Mouse (Mus musculus) forebrain, embryonic 16.5 days (tissue): Measurements from ENCODE around the gene Slc15a1. TPM values are rescaled to one million over a fixed set of nuclear protein-coding genes. Genes with fewer than 3 reads are reported as not detected.

Experiments
- ATAC-seq: fragments of 200-750 bp; cut with Nextera tagmentation; 2 replicates; pipeline ENCODE4 v1.8.0; 2017; ENCODE audit warnings: mild to moderate bottlenecking, moderate library complexity
- H3K27ac ChIP-seq: fragments of 300-500 bp; sonication (generic); 2 replicates; pipeline ENCODE4 v1.5.1; 2014; ENCODE audit warnings: low read length, control low read depth
- H3K27me3 ChIP-seq: fragments of 300-500 bp; sonication (generic); replicated peaks from 2 replicates; pipeline ENCODE4 v1.6.1; 2014; ENCODE audit warnings: low read length; ENCODE audit not compliant: control insufficient read depth, insufficient read depth
- H3K36me3 ChIP-seq: fragments of 300-500 bp; sonication (generic); 2 replicates; pipeline ENCODE4 v1.6.1; 2014; ENCODE audit not compliant: control insufficient read depth, insufficient read depth
- H3K4me1 ChIP-seq: fragments of 300-500 bp; sonication (generic); replicated peaks from 2 replicates; pipeline ENCODE4 v1.6.1; 2014; ENCODE audit warnings: low read length; ENCODE audit not compliant: control insufficient read depth, insufficient read depth
- H3K4me2 ChIP-seq: fragments of 300-500 bp; sonication (generic); 2 replicates; pipeline ENCODE4 v1.6.1; 2014; ENCODE audit warnings: mild to moderate bottlenecking, low read length, control low read depth
- H3K4me3 ChIP-seq: fragments of 300-500 bp; sonication (generic); replicated peaks from 2 replicates; pipeline ENCODE4 v1.5.1; 2014; ENCODE audit warnings: mild to moderate bottlenecking, low read length, control low read depth
- H3K9ac ChIP-seq: fragments of 300-500 bp; sonication (generic); replicated peaks from 2 replicates; pipeline ENCODE4 v1.6.1; 2014; ENCODE audit warnings: low read depth, low read length, control low read depth
- H3K9me3 ChIP-seq: fragments of 300-500 bp; sonication (generic); 2 replicates; pipeline ENCODE4 v1.6.1; 2016; ENCODE audit warnings: low read length; ENCODE audit not compliant: control insufficient read depth
- WGBS: fragments of 180-500 bp; shearing (Covaris S2); extraction: QIAGEN DNeasy Blood & Tissue Kit; methylation state at CpG from one replicate; pipeline ENCODE4 v1.1.7; 2014; 5-methylcytosine and 5-hydroxymethylcytosine counted together
- polyA plus RNA-seq: library from polyadenylated mRNA; unstranded; fragments of >200 nt; fragmentation: Nextera tagmentation; extraction: Ambion mirVana; gene quantifications from 2 replicates; pipeline ENCODE4 v1.2.1, GENCODE M21; 2015

The Slc15a1 gene
- polyA plus RNA-seq, 1 experiment from 2014 or later = not detected

DNA sequence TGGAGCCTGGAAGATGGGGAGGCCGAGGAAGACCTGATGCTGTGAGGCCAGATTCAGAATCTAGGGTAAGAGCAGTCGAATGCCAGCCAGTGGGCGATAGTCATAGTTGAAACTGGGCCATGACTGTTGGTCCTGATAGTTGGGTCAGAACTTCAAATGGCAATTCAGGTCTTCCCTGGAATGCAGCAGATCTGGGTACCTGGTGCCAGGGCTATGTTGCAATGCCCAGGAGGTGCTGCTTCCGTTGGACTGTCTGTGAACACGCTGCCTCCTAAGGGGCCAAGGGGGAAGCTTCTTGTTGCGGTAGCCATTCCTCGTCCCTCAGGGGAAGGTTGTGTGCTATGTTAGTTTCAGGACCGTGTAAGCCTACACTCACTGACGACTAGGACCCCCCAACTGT lies 25.8 kb upstream of the Slc15a1 start:
- 84% methylated on average over 9 of the region's 9 CpGs for WGBS

DNA sequence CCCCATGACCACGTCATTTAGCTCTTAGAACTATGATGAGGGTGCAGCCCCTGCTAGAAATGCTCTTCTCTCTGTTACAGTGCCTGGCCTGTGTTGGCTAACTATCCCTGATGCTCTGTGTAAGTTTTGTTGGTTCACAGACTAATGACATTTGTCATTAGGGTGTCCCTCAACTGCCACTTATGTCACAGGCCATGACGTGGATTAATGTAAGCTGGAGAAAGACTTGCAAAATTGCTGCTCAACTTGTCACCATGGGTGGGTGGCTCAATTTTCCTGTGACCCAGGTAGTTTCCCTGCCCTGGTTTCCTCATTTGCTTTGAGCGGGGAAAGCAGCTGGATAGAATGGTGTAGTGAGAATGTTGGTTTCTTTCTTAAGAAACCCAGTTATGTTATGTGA lies 22.8 kb upstream of the Slc15a1 start:
- WGBS = 82% methylated on average over 3 of the region's 3 CpGs
- no peak for ATAC-seq
- Histone ChIP-seq H3K36me3 (no peaks in the 10 kb centered on the region), H3K9me3 (no peaks in the 10 kb centered on the region), H3K27ac (no peak overlapping the region), H3K9ac (no peak overlapping the region), H3K27me3 (no peaks in the 10 kb centered on the region), H3K4me3 (no peak overlapping the region), H3K4me2 (no peak overlapping the region), H3K4me1 (no peaks in the 10 kb centered on the region)

More for the DNA sequence above, 25.8 kb upstream of the Slc15a1 start:
- no peak overlapping the region for H3K4me3 ChIP-seq
- H3K27ac ChIP-seq = no peak overlapping the region
- no peaks in the 10 kb centered on the region for H3K36me3 ChIP-seq
- no peak overlapping the region for H3K9ac ChIP-seq
- no peaks in the 10 kb centered on the region for H3K4me1 ChIP-seq
- H3K9me3 ChIP-seq = no peaks in the 10 kb centered on the region
- no peak for ATAC-seq
- H3K4me2 ChIP-seq = no peak overlapping the region
- H3K27me3 ChIP-seq = no peaks in the 10 kb centered on the region

DNA sequence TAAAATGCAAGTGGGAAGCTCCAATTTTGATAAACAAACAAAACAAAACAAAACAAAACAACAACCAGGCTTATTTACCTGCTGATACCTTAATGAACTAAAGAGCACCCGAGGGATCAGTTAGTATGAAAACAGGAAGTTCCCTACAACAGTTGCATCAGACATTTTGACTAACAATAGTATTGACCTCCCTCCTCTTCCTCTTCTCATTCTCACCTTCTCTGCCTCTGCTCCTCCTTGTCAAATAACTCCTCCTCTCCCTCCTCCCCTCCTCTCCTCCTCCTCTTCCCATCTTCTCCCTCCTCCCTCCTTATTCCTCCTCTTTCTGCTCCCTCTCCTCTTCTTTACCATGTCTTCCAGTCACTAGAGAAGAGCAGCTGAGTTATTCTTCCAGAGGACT lies 22.1 kb upstream of the Slc15a1 start:
- no peak for ATAC-seq
- no peaks in the 10 kb centered on the region for H3K9me3 ChIP-seq
- no peak overlapping the region for H3K4me2 ChIP-seq
- H3K36me3 ChIP-seq = no peaks in the 10 kb centered on the region
- H3K27ac ChIP-seq = no peak overlapping the region
- WGBS = 94% methylated on average over 1 of the region's 1 CpGs
- no peak overlapping the region for H3K9ac ChIP-seq
- no peaks in the 10 kb centered on the region for H3K4me1 ChIP-seq
- H3K27me3 ChIP-seq = no peaks in the 10 kb centered on the region
- no peak overlapping the region for H3K4me3 ChIP-seq

DNA sequence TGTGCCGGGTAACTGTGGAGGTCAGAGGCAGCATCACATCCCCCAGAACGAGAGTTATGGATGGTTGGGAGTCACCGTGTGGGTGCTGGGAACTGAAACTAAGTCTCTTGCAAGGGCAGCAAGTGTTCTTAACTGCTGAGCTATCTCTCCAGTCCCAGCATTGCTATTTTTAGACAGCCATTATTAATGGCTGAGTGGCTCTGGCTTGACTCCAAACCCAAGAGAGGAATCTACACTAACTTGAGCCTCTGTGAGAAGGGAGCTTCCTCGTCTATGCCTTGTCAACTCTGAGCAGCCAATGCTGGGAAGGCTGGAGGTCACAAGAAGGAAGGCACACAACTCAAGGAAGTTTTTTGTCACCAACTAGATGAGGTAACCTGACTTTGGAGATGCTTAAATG lies 16.7 kb upstream of the Slc15a1 start:
- no peak overlapping the region for H3K9ac ChIP-seq
- H3K36me3 ChIP-seq = no peaks in the 10 kb centered on the region
- H3K27ac ChIP-seq = no peak overlapping the region
- no peak overlapping the region for H3K4me2 ChIP-seq
- 68% methylated on average over 4 of the region's 4 CpGs for WGBS
- no peaks in the 10 kb centered on the region; the same call in 1 of the 2 replicates for H3K4me1 ChIP-seq
- H3K9me3 ChIP-seq = no peaks in the 10 kb centered on the region
- H3K27me3 ChIP-seq = no peaks in the 10 kb centered on the region
- ATAC-seq = no peak
- no peak overlapping the region for H3K4me3 ChIP-seq

DNA sequence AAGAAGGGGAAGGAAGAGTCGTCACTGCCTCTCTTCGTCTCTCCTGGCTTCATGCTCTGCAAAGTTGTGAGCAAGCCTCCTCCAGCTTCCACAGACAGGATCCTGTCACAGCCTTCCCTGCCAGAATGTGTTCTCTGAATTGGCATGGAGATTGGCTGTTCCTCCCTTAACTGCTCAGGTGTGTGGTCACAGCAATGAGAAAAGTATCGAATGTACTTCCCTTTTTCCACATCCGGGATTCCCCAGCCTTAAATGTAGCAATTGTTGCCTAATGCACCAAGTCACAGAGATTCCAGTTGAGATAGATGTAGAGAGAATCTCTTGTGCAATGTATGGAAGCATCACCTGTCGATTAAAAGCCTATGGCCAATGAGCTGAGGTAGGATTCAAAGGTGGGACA lies 11.8 kb upstream of the Slc15a1 start:
- no peak overlapping the region for H3K9ac ChIP-seq
- no peak overlapping the region for H3K4me2 ChIP-seq
- H3K27me3 ChIP-seq = no peaks in the 10 kb centered on the region
- WGBS = 90% methylated on average over 5 of the region's 5 CpGs
- no peaks in the 10 kb centered on the region for H3K36me3 ChIP-seq
- H3K9me3 ChIP-seq = no peaks in the 10 kb centered on the region
- H3K4me3 ChIP-seq = no peak overlapping the region
- ATAC-seq = no peak
- no peaks in the 10 kb centered on the region; the same call in 1 of the 2 replicates for H3K4me1 ChIP-seq
- H3K27ac ChIP-seq = no peak overlapping the region

DNA sequence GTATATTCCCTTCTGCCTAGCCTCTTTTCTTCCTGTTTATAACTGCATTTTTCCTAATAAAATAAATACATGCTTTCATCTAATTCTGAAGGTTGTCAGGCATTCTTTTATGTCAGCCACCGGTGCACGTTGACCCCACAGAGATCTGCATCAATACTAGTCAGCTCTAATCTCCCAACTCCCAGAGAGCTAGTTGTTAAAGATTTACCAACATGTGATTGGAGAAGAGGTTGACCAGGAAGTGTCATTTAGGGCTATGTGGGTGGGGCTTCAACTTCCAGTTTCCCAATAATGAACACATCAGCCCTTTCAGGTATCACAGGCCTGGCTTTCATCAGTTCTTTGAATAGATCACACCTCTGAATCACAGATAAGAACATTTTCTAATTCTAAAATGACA lies 3.9 kb upstream of the Slc15a1 start:
- ATAC-seq = no peak
- Histone ChIP-seq H3K36me3 (no peaks in the 10 kb centered on the region), H3K4me2 (no peak overlapping the region), H3K27me3 (peaks cover 13% of the 10 kb centered on the region), H3K4me3 (no peak overlapping the region), H3K27ac (no peak overlapping the region), H3K9me3 (no peaks in the 10 kb centered on the region), H3K9ac (no peak overlapping the region), H3K4me1 (no peaks in the 10 kb centered on the region)
- 78% methylated on average over 2 of the region's 2 CpGs for WGBS

DNA sequence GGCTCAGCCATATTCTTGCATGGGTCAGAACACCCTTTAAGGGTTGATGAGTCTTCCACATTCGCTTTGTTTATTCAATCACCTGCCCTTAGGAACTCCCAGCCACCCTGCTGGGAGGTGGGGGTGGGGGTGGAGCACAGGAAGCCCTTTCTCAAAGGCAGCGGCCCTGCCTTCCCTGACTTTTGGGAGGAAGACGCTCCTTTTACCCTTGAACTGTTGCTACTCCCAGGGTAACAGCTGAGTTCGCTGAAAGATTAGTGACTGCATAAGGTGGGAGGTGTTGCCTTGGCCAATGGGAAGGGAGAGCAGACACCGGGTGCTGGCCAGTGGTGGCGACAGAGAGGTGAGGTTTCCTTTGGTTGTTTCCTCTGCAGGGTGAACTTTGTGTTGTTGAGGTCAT lies 1.3 kb upstream of the Slc15a1 start:
- 23% methylated on average over 6 of the region's 6 CpGs for WGBS
- no peak for ATAC-seq
- Histone ChIP-seq H3K27ac (no peak overlapping the region), H3K36me3 (no peaks in the 10 kb centered on the region), H3K4me3 (no peak overlapping the region), H3K9ac (no peak overlapping the region), H3K4me1 (no peaks in the 10 kb centered on the region), H3K4me2 (no peak overlapping the region), H3K27me3 (peaks cover 15% of the 10 kb centered on the region), H3K9me3 (no peaks in the 10 kb centered on the region)

DNA sequence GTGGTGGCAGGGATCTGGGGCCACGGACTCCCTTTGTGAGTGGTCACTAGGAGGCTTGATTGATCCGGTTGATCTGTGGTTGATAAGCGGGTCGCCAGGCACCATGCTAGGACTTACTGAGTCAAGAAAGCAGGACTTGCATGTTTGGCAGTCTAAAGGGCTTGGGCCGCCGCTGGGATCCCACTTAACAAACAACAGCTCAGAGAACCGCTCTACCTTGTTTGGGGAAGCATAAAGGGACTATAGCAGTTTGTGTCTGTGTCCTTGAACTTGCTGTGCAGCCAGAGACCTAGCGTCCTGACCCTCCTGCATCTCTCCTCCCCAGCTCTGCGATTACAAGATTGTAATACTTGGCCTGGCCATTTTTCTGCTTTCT lies 421 bp upstream of the Slc15a1 start:
- Histone ChIP-seq H3K4me3 (no peak overlapping the region), H3K27me3 (peaks cover 15% of the 10 kb centered on the region), H3K9ac (no peak overlapping the region), H3K9me3 (no peaks in the 10 kb centered on the region), H3K4me2 (no peak overlapping the region), H3K4me1 (no peaks in the 10 kb centered on the region), H3K27ac (no peak overlapping the region), H3K36me3 (no peaks in the 10 kb centered on the region)
- 25% methylated on average over 9 of the region's 9 CpGs for WGBS
- no peak for ATAC-seq

DNA sequence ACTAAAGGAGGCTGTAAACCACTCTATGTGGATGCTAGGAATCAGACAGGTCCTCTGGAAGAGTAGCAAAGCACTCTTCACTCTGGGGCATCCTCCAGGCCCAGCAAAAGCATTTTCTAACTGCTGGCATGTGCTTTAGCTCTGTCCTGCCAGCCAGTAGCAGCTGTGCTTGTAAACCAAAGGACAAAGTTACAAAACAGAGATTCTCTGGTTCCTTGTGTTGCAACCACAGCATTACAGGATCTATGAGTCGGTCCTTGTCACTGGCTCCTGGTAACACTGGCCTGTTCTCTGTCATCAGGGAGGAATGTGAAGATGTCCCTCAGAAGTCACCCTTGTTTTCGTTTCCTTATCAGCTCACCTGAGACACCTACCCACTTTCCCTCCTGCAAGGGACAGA lies 4.5 kb downstream of the Slc15a1 start:
- WGBS = 84% methylated on average over 2 of the region's 2 CpGs
- H3K9me3 ChIP-seq = no peaks in the 10 kb centered on the region
- no peak overlapping the region for H3K9ac ChIP-seq
- H3K27me3 ChIP-seq = peaks cover 9% of the 10 kb centered on the region
- H3K27ac ChIP-seq = no peak overlapping the region
- no peaks in the 10 kb centered on the region for H3K4me1 ChIP-seq
- no peak for ATAC-seq
- H3K4me2 ChIP-seq = no peak overlapping the region
- H3K36me3 ChIP-seq = no peaks in the 10 kb centered on the region
- H3K4me3 ChIP-seq = no peak overlapping the region

DNA sequence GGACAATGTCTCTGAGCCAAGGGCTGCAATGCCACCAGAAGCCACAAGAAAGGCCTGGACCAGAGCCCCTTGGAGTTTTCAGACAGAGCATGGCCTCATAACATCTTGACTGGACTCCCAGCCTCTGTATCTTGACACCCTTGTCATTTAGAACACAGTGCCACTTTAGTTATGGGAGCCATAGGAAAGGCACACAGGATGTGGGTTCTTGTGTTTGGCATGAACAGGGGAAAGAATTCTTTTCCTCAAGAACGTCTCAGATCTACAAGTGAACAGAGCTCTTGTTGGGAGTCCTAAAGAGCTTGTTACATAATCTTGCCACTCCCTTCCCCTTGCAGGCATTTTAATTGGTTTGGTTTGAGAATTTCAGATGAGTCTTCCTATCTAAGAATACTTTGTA lies 5.3 kb downstream of the Slc15a1 start:
- H3K4me1 ChIP-seq = no peaks in the 10 kb centered on the region
- WGBS = 52% methylated on average over 1 of the region's 1 CpGs
- H3K4me2 ChIP-seq = no peak overlapping the region
- no peak for ATAC-seq
- no peaks in the 10 kb centered on the region for H3K36me3 ChIP-seq
- no peak overlapping the region for H3K4me3 ChIP-seq
- H3K9ac ChIP-seq = no peak overlapping the region
- peaks cover 9% of the 10 kb centered on the region for H3K27me3 ChIP-seq
- no peak overlapping the region for H3K27ac ChIP-seq
- no peaks in the 10 kb centered on the region for H3K9me3 ChIP-seq
